Mouse (Mus musculus): ENCODE data around the gene Cntrl. TPM values are rescaled to one million over a fixed set of nuclear protein-coding genes. Genes with fewer than 3 reads are reported as not detected.

The Cntrl gene
- polyA plus RNA-seq, 1 experiment from 2014 or later = 20.0 TPM

- Histone ChIP-seq H3K27ac (no peak overlapping the region), H3K4me1 (no peaks in the 10 kb centered on the region), H3K4me3 (no peak overlapping the region), H3K4me2 (replicated peaks) (no peak overlapping the region), H3K27me3 (replicated peaks) (no peaks in the 10 kb centered on the region), H3K36me3 (peaks cover 42% of the 10 kb centered on the region), H3K9ac (no peak overlapping the region), H3K9me3 (no peaks in the 10 kb centered on the region)
- no peak for ATAC-seq (ENCODE audit: low FRiP score, low read depth)
- 96% methylated on average over 6 of the region's 6 CpGs for WGBS
Measured at GRCm38 (mm10) chr2:35183115-35183673, 73.9 kb downstream of the Cntrl start.

- Histone ChIP-seq H3K27me3 (replicated peaks) (no peaks in the 10 kb centered on the region), H3K27ac (no peak overlapping the region), H3K9ac (no peak overlapping the region), H3K9me3 (no peaks in the 10 kb centered on the region), H3K4me3 (no peak overlapping the region), H3K4me2 (replicated peaks) (no peak overlapping the region), H3K4me1 (no peaks in the 10 kb centered on the region), H3K36me3 (peaks cover 13% of the 10 kb centered on the region)
- ATAC-seq (ENCODE audit: low FRiP score, low read depth) = no peak
- WGBS = 94% methylated on average over 5 of the region's 5 CpGs
Measured at GRCm38 (mm10) chr2:35188929-35189328, 79.6 kb downstream of the Cntrl start.

GRCm38 (mm10) chr2:35193976-35194375 lies 84.7 kb downstream of the Cntrl start:
- Histone ChIP-seq H3K4me1 (peaks cover 3% of the 10 kb centered on the region), H3K9ac (no peak overlapping the region), H3K36me3 (peaks cover 7% of the 10 kb centered on the region), H3K27ac (no peak overlapping the region), H3K9me3 (no peaks in the 10 kb centered on the region), H3K4me3 (no peak overlapping the region), H3K4me2 (replicated peaks) (no peak overlapping the region), H3K27me3 (replicated peaks) (no peaks in the 10 kb centered on the region)
- WGBS = 80% methylated on average over 1 of the region's 1 CpGs
- ATAC-seq (ENCODE audit: low FRiP score, low read depth) = no peak

GRCm38 (mm10) chr2:35195626-35196544 lies 86.6 kb downstream of the Cntrl start:
- Histone ChIP-seq H3K4me3 (no peak overlapping the region), H3K9ac (no peak overlapping the region), H3K27me3 (replicated peaks) (no peaks in the 10 kb centered on the region), H3K36me3 (no peaks in the 10 kb centered on the region), H3K9me3 (no peaks in the 10 kb centered on the region), H3K4me1 (peaks cover 10% of the 10 kb centered on the region), H3K27ac (no peak overlapping the region), H3K4me2 (replicated peaks) (no peak overlapping the region)
- ATAC-seq (ENCODE audit: low FRiP score, low read depth) = no peak
- WGBS = 88% methylated on average over 6 of the region's 6 CpGs

- H3K36me3 ChIP-seq = no peaks in the 10 kb centered on the region
- H3K27me3 ChIP-seq (replicated peaks) = no peaks in the 10 kb centered on the region
- H3K9me3 ChIP-seq = no peaks in the 10 kb centered on the region
- no peak overlapping the region for H3K27ac ChIP-seq
- peak overlapping the region; percentile 88 for H3K4me3 ChIP-seq
- ATAC-seq (ENCODE audit: low FRiP score, low read depth) = no peak
- WGBS = 32% methylated on average over 5 of the region's 5 CpGs
- H3K4me1 ChIP-seq = peaks cover 10% of the 10 kb centered on the region
- peak overlapping the region; percentile 98 for H3K9ac ChIP-seq
- H3K4me2 ChIP-seq (replicated peaks) = peak overlapping the region; percentile 87
Measured at GRCm38 (mm10) chr2:35199541-35199940, 90.2 kb downstream of the Cntrl start.

- WGBS = under 1% methylated on average over 89 of the region's 90 CpGs
- Histone ChIP-seq H3K4me1 (peaks cover 10% of the 10 kb centered on the region), H3K4me3 (peak overlapping the region; percentile 88), H3K4me2 (replicated peaks) (peak overlapping the region; percentile 87), H3K9me3 (no peaks in the 10 kb centered on the region), H3K36me3 (no peaks in the 10 kb centered on the region), H3K9ac (peak overlapping the region; percentile 98), H3K27me3 (replicated peaks) (no peaks in the 10 kb centered on the region), H3K27ac (peak overlapping the region; percentile 95)
- peak; percentile 74 for ATAC-seq (ENCODE audit: low FRiP score, low read depth)
Measured at GRCm38 (mm10) chr2:35199971-35200897, 90.9 kb downstream of the Cntrl start.

- peak within 1 kb of the TSS; percentile 88 for H3K4me3 ChIP-seq
- no peaks in the 10 kb centered on the region for H3K36me3 ChIP-seq
- H3K4me2 ChIP-seq (replicated peaks) = peak within 1 kb of the TSS; percentile 87
- under 1% methylated on average over 47 of the region's 47 CpGs for WGBS
- peaks cover 10% of the 10 kb centered on the region for H3K4me1 ChIP-seq
- peak within 1 kb of the TSS; percentile 95 for H3K27ac ChIP-seq
- H3K27me3 ChIP-seq (replicated peaks) = no peaks in the 10 kb centered on the region
- peak; percentile 97 for ATAC-seq (ENCODE audit: low FRiP score, low read depth)
- H3K9ac ChIP-seq = peak within 1 kb of the TSS; percentile 98
- no peaks in the 10 kb centered on the region for H3K9me3 ChIP-seq
Measured at GRCm38 (mm10) chr2:35200898-35201668, 91.8 kb downstream of the Cntrl start, which contains the start of gene Rab14. TSS of gene Rab14 (minus strand) at chr2:35201120.

GRCm38 (mm10) chr2:35203729-35204128 lies 94.4 kb downstream of the Cntrl start:
- Histone ChIP-seq H3K27me3 (replicated peaks) (no peaks in the 10 kb centered on the region), H3K4me2 (replicated peaks) (no peak overlapping the region), H3K9ac (no peak overlapping the region), H3K27ac (no peak overlapping the region), H3K9me3 (no peaks in the 10 kb centered on the region), H3K4me3 (no peak overlapping the region), H3K4me1 (peaks cover 8% of the 10 kb centered on the region), H3K36me3 (no peaks in the 10 kb centered on the region)
- no peak for ATAC-seq (ENCODE audit: low FRiP score, low read depth)

GRCm38 (mm10) chr2:35206761-35207160 lies 97.5 kb downstream of the Cntrl start:
- Histone ChIP-seq H3K36me3 (no peaks in the 10 kb centered on the region), H3K9ac (no peak overlapping the region), H3K27me3 (replicated peaks) (no peaks in the 10 kb centered on the region), H3K4me2 (replicated peaks) (no peak overlapping the region), H3K4me3 (no peak overlapping the region), H3K27ac (no peak overlapping the region), H3K4me1 (no peaks in the 10 kb centered on the region), H3K9me3 (no peaks in the 10 kb centered on the region)
- no peak for ATAC-seq (ENCODE audit: low FRiP score, low read depth)
- 84% methylated on average over 3 of the region's 3 CpGs for WGBS

- H3K4me1 ChIP-seq = no peaks in the 10 kb centered on the region
- H3K4me2 ChIP-seq (replicated peaks) = no peak overlapping the region
- no peak overlapping the region for H3K27ac ChIP-seq
- 81% methylated on average over 3 of the region's 3 CpGs for WGBS
- H3K4me3 ChIP-seq = no peak overlapping the region
- no peaks in the 10 kb centered on the region for H3K27me3 ChIP-seq (replicated peaks)
- H3K9ac ChIP-seq = no peak overlapping the region
- ATAC-seq (ENCODE audit: low FRiP score, low read depth) = no peak
- H3K36me3 ChIP-seq = no peaks in the 10 kb centered on the region
- no peaks in the 10 kb centered on the region for H3K9me3 ChIP-seq
Measured at GRCm38 (mm10) chr2:35208054-35208453, 98.8 kb downstream of the Cntrl start.

- 80% methylated on average over 8 of the region's 8 CpGs for WGBS
- H3K27ac ChIP-seq = no peak overlapping the region
- H3K9ac ChIP-seq = no peak overlapping the region
- no peaks in the 10 kb centered on the region for H3K27me3 ChIP-seq (replicated peaks)
- no peaks in the 10 kb centered on the region for H3K4me1 ChIP-seq
- ATAC-seq (ENCODE audit: low FRiP score, low read depth) = no peak
- no peak overlapping the region for H3K4me2 ChIP-seq (replicated peaks)
- H3K9me3 ChIP-seq = no peaks in the 10 kb centered on the region
- no peaks in the 10 kb centered on the region for H3K36me3 ChIP-seq
- H3K4me3 ChIP-seq = no peak overlapping the region
Measured at GRCm38 (mm10) chr2:35208931-35209665, 99.8 kb downstream of the Cntrl start.

Measured in neural tube, embryonic 12.5 days (tissue).